Comparison of ENCODE assay signal across 7 mouse cellular contexts in the genomic region with DNA sequence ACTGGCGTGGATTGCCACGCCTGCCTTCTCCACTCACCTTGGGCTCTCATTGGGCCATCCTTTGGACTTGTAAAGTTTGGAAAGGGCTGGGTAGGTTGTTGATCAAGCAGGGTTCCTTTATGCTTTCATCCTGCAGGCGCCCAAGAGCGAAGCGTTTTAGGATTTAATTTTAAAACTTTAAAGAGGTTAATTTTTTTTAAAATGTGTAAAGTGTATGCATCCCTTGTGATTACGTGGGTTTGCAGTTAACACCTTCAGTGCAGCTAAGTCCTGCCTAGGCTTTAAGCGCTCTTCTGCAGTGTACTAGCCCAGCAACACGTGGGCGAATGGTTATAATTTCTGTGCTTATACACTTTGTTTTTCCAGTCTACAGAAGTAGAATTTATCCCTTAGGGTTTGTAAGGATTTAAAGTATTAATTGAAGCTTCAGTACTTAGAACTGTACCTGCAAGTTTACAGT. TPM values are rescaled to one million over a fixed set of nuclear protein-coding genes. Genes with fewer than 3 reads are reported as not detected.
DNase-seq lines count a peak whose midpoint lies in the region; ATAC-seq and TF ChIP-seq lines count a peak whose summit lies in the region.
"Not testable (repeated sequence)": the region's sequence is repeated elsewhere in the genome, so short reads cannot be mapped to it uniquely, and the experiment has no call there.

No protein-coding gene starts in this region.

- not testable (repeated sequence) for DNase-seq in forebrain, embryonic 10.5 days (ENCODE audit: extremely low spot score, low spot score); limb, embryonic 14.5 days (ENCODE audit: low spot score)

- peak overlapping the region; percentile 84 for H3K9ac ChIP-seq in heart, embryonic 13.5 days
- H3K9ac ChIP-seq in intestine, embryonic 15.5 days = peak overlapping the region; percentile 56
- H3K9ac ChIP-seq in limb, embryonic 14.5 days (ENCODE audit: low read depth, low read length, severe bottlenecking) = peak overlapping the region; percentile 54
- H3K9ac ChIP-seq in neural tube, embryonic 14.5 days (replicated peaks; ENCODE audit: low read depth, low read length) = peak overlapping the region; percentile 44

- peak overlapping the region; percentile 67 for H3K4me2 ChIP-seq in heart, embryonic 13.5 days
- peak overlapping the region; percentile 61 for H3K4me2 ChIP-seq in intestine, embryonic 15.5 days (replicated peaks)
- H3K4me2 ChIP-seq in limb, embryonic 14.5 days (replicated peaks; ENCODE audit: low read depth, low read length, severe bottlenecking) = peak overlapping the region; percentile 49
- peak overlapping the region; percentile 54 for H3K4me2 ChIP-seq in neural tube, embryonic 14.5 days (ENCODE audit: low read depth, low read length)

- not testable (repeated sequence) for H3K9me3 ChIP-seq in forebrain, embryonic 10.5 days; heart, embryonic 13.5 days; intestine, embryonic 15.5 days; limb, embryonic 14.5 days (ENCODE audit: control insufficient read depth, low read length); megakaryocyte, embryonic 14.5 days; neural tube, embryonic 14.5 days (ENCODE audit: control insufficient read depth, low read length)

- ATAC-seq in heart, embryonic 13.5 days (ENCODE audit: extremely low read depth, insufficient number of reproducible peaks, low FRiP score, low TSS enrichment) = 0 out of 2 replicates have a peak, but pooled peaks have one; percentile 3
- peak; percentile 54 for ATAC-seq in intestine, embryonic 15.5 days
- not testable (repeated sequence) for ATAC-seq in limb, embryonic 14.5 days (ENCODE audit: low FRiP score, low read depth)
- peak; percentile 25; the same call in 1 of the 2 replicates for ATAC-seq in neural tube, embryonic 14.5 days (ENCODE audit: low read depth)

- not testable (repeated sequence) for H3K36me3 ChIP-seq in forebrain, embryonic 10.5 days (replicated peaks); heart, embryonic 13.5 days; intestine, embryonic 15.5 days; limb, embryonic 14.5 days (ENCODE audit: control insufficient read depth, insufficient read depth, low read length); megakaryocyte, embryonic 14.5 days (replicated peaks; ENCODE audit: low read length); neural tube, embryonic 14.5 days (ENCODE audit: control insufficient read depth, insufficient read depth, low read length)

- not testable (repeated sequence) for TF ChIP-seq CTCF in bone marrow macrophage, adult 2 months (IDR thresholded peaks at IDR 0.05; ENCODE audit: low read depth, low read length)

- H3K27me3 ChIP-seq in forebrain, embryonic 10.5 days (ENCODE audit: poor library complexity, severe bottlenecking); heart, embryonic 13.5 days (replicated peaks); intestine, embryonic 15.5 days (replicated peaks); limb, embryonic 14.5 days (ENCODE audit: control insufficient read depth, insufficient read depth, low read length); megakaryocyte, embryonic 14.5 days (replicated peaks); neural tube, embryonic 14.5 days (ENCODE audit: control insufficient read depth, insufficient read depth, low read length): not testable (repeated sequence)

- H3K4me3 ChIP-seq in bone marrow macrophage, adult 2 months (ENCODE audit: insufficient read depth, low read length) = peak overlapping the region; percentile 79
- peak overlapping the region; percentile 62 for H3K4me3 ChIP-seq in forebrain, embryonic 10.5 days
- H3K4me3 ChIP-seq in heart, embryonic 13.5 days = peak overlapping the region; percentile 65
- H3K4me3 ChIP-seq in intestine, embryonic 15.5 days (replicated peaks) = peak overlapping the region; percentile 61
- H3K4me3 ChIP-seq in limb, embryonic 14.5 days (replicated peaks; ENCODE audit: low read length) = peak overlapping the region; percentile 50
- peak overlapping the region; percentile 87 for H3K4me3 ChIP-seq in megakaryocyte, embryonic 14.5 days (replicated peaks)
- peak overlapping the region; percentile 46 for H3K4me3 ChIP-seq in neural tube, embryonic 14.5 days (ENCODE audit: low read depth, low read length)

- not testable (repeated sequence) for TF ChIP-seq POLR2A in bone marrow macrophage, adult 2 months (IDR thresholded peaks at IDR 0.05; ENCODE audit: borderline replicate concordance, low read depth, low read length); limb, embryonic 14.5 days (IDR thresholded peaks at IDR 0.05; ENCODE audit: borderline replicate concordance, extremely low read depth, insufficient read depth, insufficient read length)

- WGBS in forebrain, embryonic 10.5 days = 22% methylated on average over 9 of the region's 9 CpGs
- 12% methylated on average over 9 of the region's 9 CpGs for WGBS in heart, embryonic 13.5 days
- 9% methylated on average over 9 of the region's 9 CpGs for WGBS in intestine, embryonic 15.5 days
- 5% methylated on average over 9 of the region's 9 CpGs for WGBS in limb, embryonic 14.5 days
- 17% methylated on average over 8 of the region's 9 CpGs for WGBS in neural tube, embryonic 14.5 days

- H3K27ac ChIP-seq in bone marrow macrophage, adult 2 months (ENCODE audit: insufficient read depth, low read depth, low read length) = not testable (repeated sequence)
- peak overlapping the region; percentile 87 for H3K27ac ChIP-seq in forebrain, embryonic 10.5 days
- peak overlapping the region; percentile 94 for H3K27ac ChIP-seq in heart, embryonic 13.5 days (replicated peaks)
- peak overlapping the region; percentile 88 for H3K27ac ChIP-seq in intestine, embryonic 15.5 days
- H3K27ac ChIP-seq in limb, embryonic 14.5 days (replicated peaks; ENCODE audit: low read depth, low read length) = peak overlapping the region; percentile 82; the same call in 1 of the 2 replicates
- peak overlapping the region; percentile 70 for H3K27ac ChIP-seq in neural tube, embryonic 14.5 days (ENCODE audit: low read depth, low read length)

- H3K4me1 ChIP-seq in bone marrow macrophage, adult 2 months (ENCODE audit: control insufficient read depth, insufficient read depth, low read length); forebrain, embryonic 10.5 days; heart, embryonic 13.5 days; intestine, embryonic 15.5 days (replicated peaks); limb, embryonic 14.5 days (ENCODE audit: control insufficient read depth, insufficient read depth, low read length); megakaryocyte, embryonic 14.5 days; neural tube, embryonic 14.5 days (ENCODE audit: control insufficient read depth, insufficient read depth, low read length): not testable (repeated sequence)

RNA-seq across cellular contexts. Expression of gene Rsph3b, which starts 0.3 kb away (rescaled TPM):
- 30.2 and 38.5 TPM in 2 replicates for polyA plus RNA-seq in bone marrow macrophage, adult 2 months (2012; ENCODE audit: insufficient read depth, insufficient read length, missing spikeins)
- polyA plus RNA-seq in forebrain, embryonic 10.5 days (2016; fragmentation: Nextera tagmentation; extraction: Ambion mirVana) = 37.0 and 37.4 TPM in 2 replicates
- polyA plus RNA-seq in heart, embryonic 13.5 days (2015; fragmentation: Nextera tagmentation; extraction: Ambion mirVana) = 52.5 and 57.9 TPM in 2 replicates
- polyA plus RNA-seq in intestine, embryonic 15.5 days (2015; fragmentation: Nextera tagmentation; extraction: Ambion mirVana) = 38.9 and 42.0 TPM in 2 replicates
- 18.4 and 21.0 TPM in 2 replicates for polyA plus RNA-seq in limb, embryonic 14.5 days (2012; rRNA removed)
- polyA plus RNA-seq in limb, embryonic 14.5 days (2014; fragmentation: Nextera tagmentation; extraction: Ambion mirVana) = 42.5 and 44.0 TPM in 2 replicates
- 17.3 and 31.1 TPM in 2 replicates for polyA plus RNA-seq in megakaryocyte, embryonic 14.5 days (2012; ENCODE audit: insufficient read depth, low replicate concordance)
- 57.8 and 63.5 TPM in 2 replicates for polyA plus RNA-seq in neural tube, embryonic 14.5 days (2014; fragmentation: Nextera tagmentation; extraction: Ambion mirVana)

RNA-seq across cellular contexts. Expression of gene Tagap1, which starts 12.2 kb away (rescaled TPM):
- 12.8 and 18.6 TPM in 2 replicates for polyA plus RNA-seq in bone marrow macrophage, adult 2 months (2012; ENCODE audit: insufficient read depth, insufficient read length, missing spikeins)
- 52.0 and 53.4 TPM in 2 replicates for polyA plus RNA-seq in forebrain, embryonic 10.5 days (2016; fragmentation: Nextera tagmentation; extraction: Ambion mirVana)
- polyA plus RNA-seq in heart, embryonic 13.5 days (2015; fragmentation: Nextera tagmentation; extraction: Ambion mirVana) = 26.5 and 27.6 TPM in 2 replicates
- 45.7 and 46.3 TPM in 2 replicates for polyA plus RNA-seq in intestine, embryonic 15.5 days (2015; fragmentation: Nextera tagmentation; extraction: Ambion mirVana)
- 52.7 and 53.0 TPM in 2 replicates for polyA plus RNA-seq in limb, embryonic 14.5 days (2012; rRNA removed)
- polyA plus RNA-seq in limb, embryonic 14.5 days (2014; fragmentation: Nextera tagmentation; extraction: Ambion mirVana) = 52.3 and 59.7 TPM in 2 replicates
- polyA plus RNA-seq in megakaryocyte, embryonic 14.5 days (2012; ENCODE audit: insufficient read depth, low replicate concordance) = 2.2 TPM in 1 of 2 replicates, not detected in the other
- polyA plus RNA-seq in neural tube, embryonic 14.5 days (2014; fragmentation: Nextera tagmentation; extraction: Ambion mirVana) = 64.9 and 75.2 TPM in 2 replicates

RNA-seq across cellular contexts. Expression of gene Rnaset2b, which starts 21.6 kb away (rescaled TPM):
- polyA plus RNA-seq in bone marrow macrophage, adult 2 months (2012; ENCODE audit: insufficient read depth, insufficient read length, missing spikeins) = 414 and 421 TPM in 2 replicates
- 114 and 121 TPM in 2 replicates for polyA plus RNA-seq in forebrain, embryonic 10.5 days (2016; fragmentation: Nextera tagmentation; extraction: Ambion mirVana)
- polyA plus RNA-seq in heart, embryonic 13.5 days (2015; fragmentation: Nextera tagmentation; extraction: Ambion mirVana) = 245 and 276 TPM in 2 replicates
- 245 and 268 TPM in 2 replicates for polyA plus RNA-seq in intestine, embryonic 15.5 days (2015; fragmentation: Nextera tagmentation; extraction: Ambion mirVana)
- 78.6 and 137 TPM in 2 replicates for polyA plus RNA-seq in limb, embryonic 14.5 days (2012; rRNA removed)
- polyA plus RNA-seq in limb, embryonic 14.5 days (2014; fragmentation: Nextera tagmentation; extraction: Ambion mirVana) = 169 and 189 TPM in 2 replicates
- polyA plus RNA-seq in megakaryocyte, embryonic 14.5 days (2012; ENCODE audit: insufficient read depth, low replicate concordance) = 274 and 598 TPM in 2 replicates
- 66.0 and 91.2 TPM in 2 replicates for polyA plus RNA-seq in neural tube, embryonic 14.5 days (2014; fragmentation: Nextera tagmentation; extraction: Ambion mirVana)

RNA-seq across cellular contexts. Expression of gene Gm49721, which starts 29.9 kb away (rescaled TPM):
- not detected in 2 replicates for polyA plus RNA-seq in bone marrow macrophage, adult 2 months (2012; ENCODE audit: insufficient read depth, insufficient read length, missing spikeins)
- polyA plus RNA-seq in forebrain, embryonic 10.5 days (2016; fragmentation: Nextera tagmentation; extraction: Ambion mirVana) = 0.31 TPM in 1 of 2 replicates, not detected in the other
- 0.13 and 0.17 TPM in 2 replicates for polyA plus RNA-seq in heart, embryonic 13.5 days (2015; fragmentation: Nextera tagmentation; extraction: Ambion mirVana)
- polyA plus RNA-seq in intestine, embryonic 15.5 days (2015; fragmentation: Nextera tagmentation; extraction: Ambion mirVana) = 0.27 and 0.33 TPM in 2 replicates
- polyA plus RNA-seq in limb, embryonic 14.5 days (2012; rRNA removed) = 0.19 and 0.39 TPM in 2 replicates
- polyA plus RNA-seq in limb, embryonic 14.5 days (2014; fragmentation: Nextera tagmentation; extraction: Ambion mirVana) = 0.11 and 0.18 TPM in 2 replicates
- not detected in 2 replicates for polyA plus RNA-seq in megakaryocyte, embryonic 14.5 days (2012; ENCODE audit: insufficient read depth, low replicate concordance)
- polyA plus RNA-seq in neural tube, embryonic 14.5 days (2014; fragmentation: Nextera tagmentation; extraction: Ambion mirVana) = 0.44 TPM in 1 of 2 replicates, not detected in the other
